Mouse (Mus musculus): ENCODE results near the gene Cda.

Gene Cda

DNA sequence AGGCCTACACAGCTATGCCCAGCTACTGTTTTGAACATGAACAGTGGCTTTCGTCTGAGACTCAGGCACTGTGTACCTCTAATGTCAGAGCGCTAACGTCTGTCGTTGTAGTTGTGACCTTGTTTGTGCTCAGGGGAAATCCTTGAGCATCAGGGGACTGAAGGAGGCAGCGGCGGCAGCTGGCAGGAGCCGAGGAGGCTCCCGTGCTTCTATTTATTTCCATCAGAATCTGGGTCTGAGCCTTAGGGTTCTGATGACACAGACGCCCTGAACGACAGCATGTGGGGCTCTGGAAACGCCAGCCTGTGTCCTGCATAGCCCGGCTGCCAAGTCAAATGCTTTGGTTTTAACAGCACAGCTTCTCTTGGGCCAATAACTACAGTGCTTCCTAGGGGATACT lies 32.8 kb downstream of the Cda start:
- DNase-seq (ENCODE audit: low spot score) = no peak

DNA sequence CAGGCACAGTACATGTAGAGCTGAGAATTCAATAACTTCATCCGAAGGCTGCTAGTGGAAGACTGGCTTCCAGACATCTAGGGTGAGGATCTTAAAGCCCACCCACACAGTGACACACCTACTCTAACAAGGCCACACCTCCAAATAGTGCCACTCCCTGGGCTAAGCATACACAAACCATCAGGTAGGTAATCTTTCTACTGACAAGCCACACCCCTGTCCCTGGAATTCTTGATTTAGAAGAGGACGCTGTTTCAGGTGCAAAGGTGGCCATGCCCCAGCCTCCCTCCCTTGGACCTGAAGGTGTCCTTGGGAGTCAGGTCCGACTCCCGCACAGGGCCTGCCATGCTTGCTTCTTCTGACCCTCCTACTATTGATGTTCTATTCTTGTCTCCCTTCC lies 34.7 kb downstream of the Cda start:
- DNase-seq (ENCODE audit: low spot score) = no peak

DNA sequence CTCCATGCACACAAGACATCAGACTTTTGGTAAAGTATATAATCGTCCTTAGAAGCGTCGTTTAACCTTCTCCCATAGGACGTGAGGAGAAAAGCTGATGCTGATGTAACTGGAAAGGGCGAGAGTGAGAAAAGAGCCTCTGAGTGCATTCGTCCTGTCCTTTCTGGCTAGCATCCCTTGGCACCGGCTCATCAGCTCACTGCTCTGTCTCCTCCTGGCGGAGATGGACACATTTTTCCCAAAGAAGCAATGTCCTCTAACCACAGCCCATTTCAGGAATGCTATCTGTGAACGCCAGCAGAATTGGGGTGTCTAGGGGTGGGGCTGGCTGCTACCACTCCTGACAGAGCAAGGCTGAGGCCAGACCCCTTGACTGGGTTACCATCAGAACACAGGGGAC lies 36.1 kb downstream of the Cda start:
- no peak for DNase-seq (ENCODE audit: low spot score)

DNA sequence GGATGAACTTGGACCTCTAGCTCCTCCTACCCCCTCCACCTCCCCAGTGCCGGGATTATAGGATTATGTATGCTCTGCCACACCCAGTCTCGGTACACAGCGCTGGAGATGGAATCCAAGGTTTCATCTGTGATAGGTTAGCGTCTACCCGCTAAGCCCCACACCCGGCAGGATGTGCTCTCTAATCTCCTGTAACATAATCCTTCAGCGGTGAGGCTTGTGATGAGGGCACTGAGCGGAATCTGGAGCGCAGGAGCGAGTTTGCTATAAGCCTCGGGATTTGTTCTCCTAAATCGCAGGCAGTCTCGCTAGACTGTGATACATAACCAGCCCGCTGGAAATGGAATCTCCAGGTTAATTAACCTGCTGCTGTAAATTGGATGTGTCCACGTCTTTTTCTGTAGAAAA lies 37.5 kb downstream of the Cda start:
- peak; percentile 39 for DNase-seq (ENCODE audit: low spot score)

DNA sequence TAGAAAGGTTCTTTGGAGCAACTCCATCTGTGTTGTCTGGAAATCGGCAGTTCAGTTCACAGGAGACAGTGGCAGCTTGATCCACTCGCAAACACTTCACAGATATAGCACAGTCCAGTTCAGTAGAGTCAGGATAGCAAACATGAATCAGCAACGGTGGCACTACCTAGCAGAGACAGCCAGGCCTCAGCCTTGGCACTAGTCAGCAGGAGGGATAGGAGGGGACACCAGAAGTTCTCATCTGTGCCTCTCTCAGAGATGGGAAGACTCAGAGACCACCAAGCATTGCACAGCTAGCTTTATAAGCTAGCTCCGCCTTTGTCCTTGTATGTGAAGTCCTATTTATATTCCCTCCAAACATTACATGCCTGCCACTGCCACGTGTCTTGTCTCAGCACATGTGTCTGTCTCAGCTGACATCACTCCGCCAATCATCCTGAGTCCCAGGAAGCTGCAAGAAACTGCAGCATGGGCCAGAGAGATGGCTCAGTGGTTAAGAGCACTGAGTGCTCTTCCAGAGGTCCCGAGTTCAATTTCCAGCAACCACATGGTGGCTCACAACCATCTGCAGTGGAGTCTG lies 39.8 kb downstream of the Cda start:
- DNase-seq (ENCODE audit: low spot score) = no peak

DNA sequence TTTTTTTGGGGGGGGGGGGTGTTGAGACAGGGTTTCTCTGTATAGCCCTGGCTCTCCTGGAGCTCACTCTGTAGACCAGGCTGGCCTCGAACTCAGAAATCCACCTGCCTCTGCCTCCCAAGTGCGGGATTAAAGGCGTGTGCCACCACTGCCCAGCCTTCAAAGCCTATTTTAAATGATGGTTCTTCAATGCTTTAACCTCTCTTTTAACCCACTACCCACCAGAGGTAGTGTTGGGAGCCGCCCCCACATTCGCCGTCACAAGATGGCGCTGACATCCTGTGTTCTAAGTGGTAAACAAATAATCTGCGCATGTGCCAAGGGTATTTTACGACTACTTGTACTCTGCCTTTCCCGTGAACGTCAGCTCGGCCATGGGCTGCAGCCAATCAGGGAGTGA lies 40.6 kb downstream of the Cda start:
- DNase-seq (ENCODE audit: low spot score) = peak; percentile 29

DNA sequence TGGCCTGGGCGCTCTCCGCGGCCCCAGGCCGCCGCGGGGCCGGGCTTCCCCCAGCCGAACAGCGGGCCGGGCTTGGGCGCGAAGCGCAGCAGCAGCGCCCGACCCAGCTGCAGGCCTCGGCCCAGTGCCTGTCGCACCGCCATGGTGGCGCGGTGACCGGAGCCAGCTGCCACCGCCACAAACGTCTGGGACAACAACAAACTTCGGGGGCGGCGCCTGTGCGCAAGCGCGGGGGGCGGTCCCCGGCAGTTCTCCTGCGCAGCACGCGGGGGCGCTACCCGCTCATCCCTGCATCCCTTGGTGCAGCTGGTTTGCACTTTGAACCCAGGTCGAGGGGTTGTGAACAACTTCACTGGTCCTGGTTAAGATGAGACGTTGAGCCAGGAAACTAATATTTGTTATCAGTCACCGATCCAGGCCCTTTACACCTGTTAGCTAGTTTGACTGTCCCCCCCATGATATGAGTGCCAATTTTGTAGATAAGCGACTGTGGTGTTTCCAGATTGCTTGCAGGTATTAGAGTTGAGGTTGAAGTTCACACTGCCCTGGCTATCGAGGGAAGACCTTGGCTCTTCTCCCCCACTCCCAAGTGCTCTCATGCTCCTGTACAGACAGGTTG lies 41.6 kb downstream of the Cda start, which contains the start of gene Pink1:
Pink1 (minus strand) TSS at position 231 of the 619 bp plus-strand sequence.
- peak; percentile 90 for DNase-seq (ENCODE audit: low spot score)

DNA sequence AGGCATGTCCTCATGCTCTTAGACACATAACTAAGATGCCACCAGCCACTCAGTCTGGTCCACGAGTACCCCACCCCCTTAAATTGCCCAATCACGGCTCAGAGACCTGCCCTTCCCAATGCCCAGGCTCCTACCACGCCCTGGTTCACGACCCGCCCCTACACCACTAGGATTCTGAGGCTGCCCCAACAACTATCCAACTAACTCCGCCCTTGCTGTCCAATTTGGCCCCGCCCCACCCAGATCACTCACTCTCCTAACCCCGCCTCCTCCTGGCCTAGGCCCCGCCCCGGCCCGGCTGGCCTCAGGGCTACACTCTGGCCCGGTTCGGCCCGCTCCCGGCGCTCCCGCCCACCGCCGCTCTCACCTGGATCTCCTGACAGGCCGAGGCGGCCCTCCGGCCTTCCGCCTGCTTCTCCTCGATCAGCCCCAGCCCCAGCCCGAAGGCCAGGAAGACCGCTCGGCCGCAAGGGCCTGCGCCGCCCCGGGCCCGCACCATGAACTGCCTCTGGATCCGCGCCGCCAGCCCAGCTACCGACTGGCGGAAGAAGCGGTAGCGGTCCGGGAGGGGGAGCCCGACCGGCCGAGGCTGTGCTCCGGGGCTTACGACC lies 42.2 kb downstream of the Cda start:
- peak; percentile 94 for DNase-seq (ENCODE audit: low spot score)

DNA sequence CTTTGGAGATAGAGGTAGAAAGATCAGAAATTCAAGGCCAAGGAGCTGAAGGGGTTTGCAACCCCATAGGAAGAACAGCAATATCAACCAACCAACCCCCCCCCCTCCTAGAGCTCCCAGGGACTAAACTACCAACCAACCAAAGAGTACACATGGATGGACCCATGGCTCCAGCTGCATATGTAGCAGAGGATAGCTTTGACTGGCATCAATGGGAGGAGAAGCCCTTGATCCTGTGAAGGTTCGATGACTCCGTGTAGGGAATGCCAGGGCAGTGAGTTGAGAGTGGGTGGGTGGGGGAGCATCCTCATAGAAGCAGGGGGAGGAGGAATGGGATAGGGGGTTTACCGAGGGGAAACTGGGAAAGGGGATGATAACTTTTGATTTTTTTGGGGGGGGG lies 43.3 kb downstream of the Cda start:
- no peak for DNase-seq (ENCODE audit: low spot score)

DNA sequence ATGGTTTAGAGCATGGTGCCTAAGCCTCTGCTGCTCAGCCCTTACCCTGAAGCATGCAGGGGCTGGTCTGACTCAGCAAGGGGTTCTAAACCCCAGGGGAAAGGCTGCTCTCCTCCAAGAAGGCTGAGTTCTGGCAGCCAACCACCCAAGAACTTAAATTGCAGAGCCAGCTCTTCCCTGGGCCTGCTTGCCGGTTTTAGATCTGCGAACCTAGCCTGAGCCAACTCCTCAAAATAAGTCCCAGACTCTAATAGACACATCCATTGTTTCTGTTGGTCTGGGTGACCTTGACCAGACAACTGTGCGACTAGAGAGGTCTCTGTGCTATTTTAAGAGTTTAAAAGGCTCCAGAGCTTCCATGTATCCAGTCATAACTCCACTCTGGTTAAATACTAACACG lies 44.0 kb downstream of the Cda start:
- no peak for DNase-seq (ENCODE audit: low spot score)

DNA sequence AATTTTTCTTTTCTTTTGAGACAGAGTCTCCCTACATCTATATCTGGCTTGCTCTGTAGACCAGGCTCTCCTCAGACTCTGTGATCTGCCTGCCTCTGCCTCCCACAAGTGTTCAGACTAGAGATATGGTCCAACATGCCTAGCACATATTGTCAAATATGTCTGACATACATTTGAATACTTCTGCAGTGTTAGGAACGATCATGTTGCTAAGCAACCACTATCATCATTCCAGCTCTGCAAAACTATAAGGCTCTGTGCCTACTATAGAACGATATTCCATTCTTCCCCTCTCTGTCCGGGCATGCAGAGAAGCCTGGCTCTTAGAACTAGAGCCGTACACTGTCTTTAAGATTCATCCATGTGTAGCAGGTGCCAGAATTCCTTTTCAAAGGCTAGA lies 45.1 kb downstream of the Cda start:
- no peak for DNase-seq (ENCODE audit: low spot score)

DNA sequence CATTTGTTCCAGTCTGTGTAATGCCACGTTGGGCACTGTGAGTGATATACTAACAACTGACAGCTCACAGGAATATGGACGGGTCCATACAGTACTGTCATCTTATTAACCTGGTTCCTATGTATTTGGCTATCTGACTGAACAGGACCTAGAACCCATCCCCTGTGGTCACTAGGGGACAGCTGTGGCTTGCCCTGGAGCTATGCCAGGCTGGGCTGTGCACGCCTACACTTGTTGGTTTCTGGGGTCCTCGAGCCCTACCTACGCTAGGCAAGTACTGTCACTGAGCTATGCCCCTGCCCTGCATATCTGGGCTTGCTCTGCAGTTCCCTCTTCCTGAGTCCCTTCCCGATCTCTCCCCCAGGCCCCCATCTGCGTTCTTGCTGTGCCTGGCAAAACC lies 46.3 kb downstream of the Cda start:
- no peak for DNase-seq (ENCODE audit: low spot score)

DNA sequence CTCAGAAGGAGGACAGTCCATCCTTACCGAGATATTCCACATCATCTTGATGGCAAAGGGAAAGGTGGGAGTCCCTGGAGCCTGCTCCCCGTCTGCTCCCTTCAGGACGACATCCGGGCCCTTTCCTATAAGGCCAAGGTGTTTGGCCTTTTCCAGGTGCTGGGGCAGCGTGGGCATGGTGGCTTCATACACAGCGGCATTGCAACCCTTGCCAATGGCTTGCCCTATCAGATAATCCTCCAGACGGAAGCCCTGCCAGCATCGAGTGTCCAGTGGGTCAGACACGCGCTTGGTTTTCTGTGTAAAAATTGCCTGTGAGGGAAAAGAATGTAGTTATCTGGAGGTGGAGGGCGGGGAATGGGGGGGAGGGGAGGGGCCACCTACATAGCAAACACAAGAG lies 47.1 kb downstream of the Cda start:
- no peak for DNase-seq (ENCODE audit: low spot score)

DNA sequence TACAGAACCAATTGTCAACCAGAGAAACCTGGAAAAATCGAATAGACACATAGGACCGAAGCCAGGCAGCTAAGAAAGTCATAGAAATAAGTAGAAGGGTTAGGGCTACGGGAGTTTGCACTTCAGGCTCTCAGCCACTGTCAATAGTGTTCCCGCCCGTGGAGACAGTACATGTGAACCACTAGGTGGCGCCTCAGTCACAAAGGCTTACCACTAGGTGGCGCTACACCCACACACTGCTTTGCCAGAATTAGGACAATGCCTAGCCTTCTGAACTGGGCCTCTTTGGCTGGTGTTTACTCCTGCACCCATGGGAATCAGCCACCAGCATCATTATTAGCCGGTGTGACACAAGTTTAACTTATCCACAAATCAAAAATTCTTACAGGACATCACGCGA lies 48.3 kb downstream of the Cda start:
- peak; percentile 91 for DNase-seq (ENCODE audit: low spot score)

DNA sequence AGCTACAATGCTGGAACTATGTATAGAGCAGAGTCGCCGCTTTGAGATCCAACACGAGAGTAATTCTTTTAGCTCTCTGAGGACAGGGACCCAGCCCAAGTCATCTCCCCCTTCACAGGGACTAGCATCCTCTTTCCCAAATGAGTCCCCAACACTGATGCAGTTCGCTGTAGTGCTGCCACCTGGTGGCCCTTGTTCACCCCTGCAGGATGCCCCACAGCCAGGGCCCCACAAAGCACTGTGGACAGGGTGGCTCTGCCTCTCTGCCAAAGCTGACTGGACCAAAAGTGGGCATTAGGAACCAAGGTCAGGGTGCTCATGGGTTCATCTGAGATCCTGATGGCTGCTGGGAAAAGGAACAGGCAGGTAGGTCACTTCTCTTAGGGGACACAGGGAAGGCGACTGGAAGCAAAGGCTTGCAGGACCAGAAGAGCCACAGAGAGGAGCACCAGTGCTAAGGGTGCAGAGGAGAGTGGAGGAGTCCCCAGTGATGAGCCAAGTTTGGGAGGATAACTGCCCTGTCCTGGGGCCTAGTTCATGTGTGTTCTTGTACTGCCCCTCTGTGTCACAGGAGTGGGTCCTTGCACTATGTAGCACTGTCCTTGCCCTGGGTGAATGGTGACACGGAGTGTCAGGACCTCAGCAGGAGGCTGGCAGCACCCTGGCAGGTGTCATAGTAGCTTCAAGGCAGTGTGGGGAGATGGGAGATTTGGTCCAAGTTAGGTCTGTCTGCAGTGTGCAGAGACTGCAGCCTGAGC lies 49.1 kb downstream of the Cda start:
- DNase-seq (ENCODE audit: low spot score) = peak; percentile 78

DNA sequence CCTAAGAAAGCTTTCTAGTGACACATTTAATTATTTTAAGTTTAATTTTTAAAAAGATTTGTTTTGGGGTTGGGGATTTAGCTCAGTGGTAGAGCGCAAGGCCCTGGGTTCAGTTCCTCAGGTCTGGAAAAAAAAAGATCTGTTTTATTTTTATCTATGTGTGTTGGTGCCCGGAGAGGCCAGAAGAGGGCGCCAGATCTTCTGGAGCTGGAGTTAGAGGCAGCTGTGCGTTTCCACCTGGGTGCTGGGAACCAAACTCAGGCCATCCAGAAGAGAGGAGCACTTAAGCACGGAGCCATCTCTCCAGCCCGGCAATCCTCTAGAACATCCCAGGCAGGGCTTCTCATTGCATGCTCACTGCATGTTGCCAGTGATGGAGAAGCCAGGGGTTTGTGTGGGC lies 51.4 kb downstream of the Cda start:
- no peak for DNase-seq (ENCODE audit: low spot score)

DNA sequence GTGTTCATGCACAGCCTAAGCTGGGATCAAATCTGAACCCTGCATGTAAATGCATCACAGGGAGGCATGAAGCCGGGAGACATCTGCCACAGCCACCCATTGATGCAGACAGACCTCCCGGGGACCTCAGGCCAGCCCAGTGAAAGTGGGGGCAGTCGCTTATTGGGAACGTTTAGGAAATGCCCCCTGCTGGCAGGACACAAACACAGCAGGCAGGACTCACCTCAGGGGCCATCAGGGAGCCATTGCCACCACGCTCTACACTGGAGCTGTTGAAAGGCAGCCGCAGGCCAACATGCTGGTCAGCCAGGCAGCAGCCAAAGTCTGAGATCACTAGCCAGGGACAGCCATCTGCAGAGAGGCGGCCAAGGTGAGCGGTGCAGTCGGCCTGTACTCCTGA lies 52.0 kb downstream of the Cda start:
- DNase-seq (ENCODE audit: low spot score) = peak; percentile 36

DNA sequence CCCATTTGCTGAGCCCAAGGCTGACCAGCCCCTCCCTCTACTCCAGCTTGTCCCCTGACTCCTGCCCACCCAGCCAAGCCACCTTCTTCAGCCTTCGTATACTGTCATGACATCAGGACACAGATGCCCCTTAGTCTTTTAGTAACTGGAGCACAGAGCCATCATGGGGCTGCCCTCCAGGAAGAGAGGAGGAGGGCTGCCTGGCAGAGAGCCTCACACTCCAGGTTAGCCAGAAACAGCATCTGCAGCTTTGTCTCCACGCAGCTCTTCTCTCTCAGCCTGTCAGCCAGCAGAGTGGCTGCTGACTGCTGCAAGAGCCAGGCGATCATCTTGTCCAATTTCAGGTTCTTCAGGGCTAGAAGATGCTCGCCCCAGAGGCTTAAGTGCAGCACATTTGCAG lies 54.0 kb downstream of the Cda start:
- DNase-seq (ENCODE audit: low spot score) = no peak

DNA sequence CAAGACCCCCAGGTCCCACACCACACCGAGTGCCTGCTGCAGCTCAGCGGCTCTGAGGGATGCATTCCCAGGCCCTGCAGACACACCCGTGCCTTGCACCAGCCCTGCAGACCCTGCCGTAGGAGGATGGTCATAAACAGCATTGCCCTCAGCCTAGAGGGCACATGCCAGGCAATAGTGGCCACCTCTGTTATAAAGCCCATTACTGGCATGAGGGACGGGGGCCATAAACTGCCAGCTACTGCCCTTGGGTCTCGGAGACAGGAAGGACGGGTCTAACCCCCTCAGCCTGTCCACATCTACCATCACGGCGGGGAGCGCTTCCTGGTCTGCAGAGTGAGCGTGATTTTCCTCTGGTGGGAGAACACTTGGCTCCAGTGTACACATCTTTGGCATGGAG lies 54.8 kb downstream of the Cda start:
- no peak for DNase-seq (ENCODE audit: low spot score)

DNA sequence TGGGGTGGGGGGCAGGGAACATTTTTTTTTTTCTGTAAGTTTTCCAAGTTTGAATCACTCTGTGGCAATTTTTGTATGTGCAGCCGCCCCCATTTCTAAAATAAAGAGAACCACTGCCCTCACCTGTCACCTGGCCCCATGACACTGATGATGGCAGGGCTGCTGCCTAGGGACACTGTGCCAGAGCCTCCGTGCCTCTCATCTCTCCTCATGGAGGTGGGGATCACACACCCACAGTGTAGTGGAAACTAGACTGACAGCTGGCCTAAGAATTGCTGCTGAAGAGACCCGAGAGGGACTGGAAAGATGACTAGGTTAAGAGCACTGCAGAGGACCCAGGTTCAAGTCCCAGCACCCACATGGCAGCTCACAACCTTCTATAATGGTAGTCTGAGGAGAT lies 55.7 kb downstream of the Cda start:
- DNase-seq (ENCODE audit: low spot score) = no peak

DNA sequence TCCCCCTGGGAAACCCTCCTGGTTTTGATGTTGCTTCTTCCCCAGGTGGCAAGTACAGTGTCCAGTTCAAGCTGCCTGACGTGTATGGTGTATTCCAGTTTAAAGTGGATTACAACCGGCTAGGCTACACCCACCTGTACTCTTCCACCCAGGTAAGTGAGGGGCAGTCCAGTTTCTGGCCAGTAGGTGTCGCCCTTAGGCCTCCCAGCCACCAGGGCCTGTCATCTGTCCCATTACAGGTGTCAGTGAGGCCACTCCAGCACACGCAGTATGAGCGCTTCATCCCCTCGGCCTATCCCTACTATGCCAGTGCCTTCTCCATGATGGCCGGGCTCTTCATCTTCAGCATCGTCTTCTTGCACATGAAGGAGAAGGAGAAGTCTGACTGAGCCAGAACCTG lies 56.2 kb downstream of the Cda start:
- peak; percentile 23 for DNase-seq (ENCODE audit: low spot score)

DNA sequence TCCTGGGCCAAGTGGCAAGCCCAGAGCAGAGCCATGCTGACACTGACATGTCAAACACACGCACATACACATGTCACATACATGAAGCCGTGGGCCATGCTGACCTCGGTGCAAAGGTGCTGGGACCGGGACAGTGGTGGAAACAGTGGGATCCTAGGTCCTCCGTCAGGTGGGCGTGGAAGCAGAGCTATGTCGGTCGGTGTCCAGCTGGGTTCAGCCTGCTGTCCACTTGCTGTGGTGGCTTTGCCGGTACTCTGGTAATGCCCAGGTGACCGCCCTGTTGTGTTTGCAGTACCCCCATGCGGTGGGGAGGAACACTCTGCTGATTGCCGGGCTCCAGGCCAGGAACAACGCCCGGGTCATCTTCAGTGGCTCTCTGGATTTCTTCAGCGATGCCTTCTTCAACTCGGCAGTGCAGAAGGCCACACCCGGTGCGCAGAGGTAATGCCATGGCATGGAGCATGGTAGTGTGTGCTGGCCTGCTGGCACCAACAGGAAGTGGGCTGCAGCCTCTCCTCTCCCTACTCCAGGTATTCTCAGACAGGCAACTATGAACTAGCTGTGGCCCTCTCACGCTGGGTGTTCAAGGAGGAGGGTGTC lies 57.4 kb downstream of the Cda start:
- DNase-seq (ENCODE audit: low spot score) = no peak

DNA sequence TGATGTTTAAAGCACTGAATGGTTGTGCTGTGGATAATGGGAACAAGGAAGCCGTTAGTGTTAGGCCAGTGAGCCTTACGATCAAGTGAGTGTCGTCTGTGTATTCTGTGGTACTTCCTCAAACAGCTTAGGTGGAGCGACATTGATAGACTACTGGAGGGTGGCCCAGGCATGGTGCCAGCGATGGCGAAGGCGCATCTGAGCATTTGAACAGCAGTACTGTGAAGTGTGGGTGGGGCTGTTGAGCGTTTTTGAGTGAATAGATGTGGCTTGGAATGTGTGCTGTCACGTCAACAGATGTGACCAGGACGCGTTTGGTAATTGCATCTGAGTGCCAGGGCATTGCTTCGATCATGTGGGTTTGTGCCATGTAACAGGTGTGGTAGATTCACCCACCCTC lies 60.1 kb downstream of the Cda start:
- no peak for DNase-seq (ENCODE audit: low spot score)
